Mouse (Mus musculus): ENCODE measurements around the gene Camk2b. TPM values are rescaled to one million over a fixed set of nuclear protein-coding genes. Genes with fewer than 3 reads are reported as not detected.
"Not testable (repeated sequence)": the region's sequence is repeated elsewhere in the genome, so short reads cannot be mapped to it uniquely, and the experiment has no call there.

Camk2b gene
- polyA plus RNA-seq, 1 experiment from 2014 or later, result 2.6 TPM

- Histone ChIP-seq H3K4me3 (no peak overlapping the region), H3K27me3 (no peaks in the 10 kb centered on the region), H3K27ac (no peak overlapping the region), H3K36me3 (no peaks in the 10 kb centered on the region), H3K4me1 (peaks cover 31% of the 10 kb centered on the region), H3K9me3 (no peaks in the 10 kb centered on the region), H3K4me2 (no peak overlapping the region), H3K9ac (no peak overlapping the region)
- ATAC-seq (ENCODE audit: insufficient number of reproducible peaks, low FRiP score, low TSS enrichment, low read depth), result no peak
- 67% methylated on average over 5 of the region's 5 CpGs for WGBS
Observed at GRCm38 (mm10) chr11:5952501-5952900, 113.7 kb downstream of the Camk2b start.

GRCm38 (mm10) chr11:5949586-5950352, 116.4 kb downstream of the Camk2b start, which contains the start of gene Gck:
Gck (minus strand) TSS chr11:5950081.
- ATAC-seq (ENCODE audit: insufficient number of reproducible peaks, low FRiP score, low TSS enrichment, low read depth), result no peak
- H3K4me3 ChIP-seq, result no peak within 1 kb of the TSS
- WGBS, result 69% methylated on average over 8 of the region's 8 CpGs
- H3K4me1 ChIP-seq, result peaks cover 16% of the 10 kb centered on the region
- no peaks in the 10 kb centered on the region for H3K36me3 ChIP-seq
- H3K27ac ChIP-seq, result no peak within 1 kb of the TSS
- H3K27me3 ChIP-seq, result no peaks in the 10 kb centered on the region
- H3K9me3 ChIP-seq, result no peaks in the 10 kb centered on the region
- H3K9ac ChIP-seq, result no peak within 1 kb of the TSS
- H3K4me2 ChIP-seq, result no peak within 1 kb of the TSS

GRCm38 (mm10) chr11:5948546-5949250, 117.5 kb downstream of the Camk2b start:
- Histone ChIP-seq H3K27ac (peak overlapping the region; percentile 22; the same call in 1 of the 2 replicates), H3K4me2 (no peak overlapping the region), H3K9me3 (no peaks in the 10 kb centered on the region), H3K4me1 (peaks cover 16% of the 10 kb centered on the region), H3K36me3 (no peaks in the 10 kb centered on the region), H3K4me3 (no peak overlapping the region), H3K9ac (no peak overlapping the region), H3K27me3 (no peaks in the 10 kb centered on the region)
- WGBS, result 36% methylated on average over 10 of the region's 10 CpGs
- no peak for ATAC-seq (ENCODE audit: insufficient number of reproducible peaks, low FRiP score, low TSS enrichment, low read depth)

- Histone ChIP-seq H3K4me2 (no peak overlapping the region), H3K9me3 (no peaks in the 10 kb centered on the region), H3K4me1 (peaks cover 16% of the 10 kb centered on the region), H3K27ac (no peak overlapping the region), H3K27me3 (no peaks in the 10 kb centered on the region), H3K36me3 (no peaks in the 10 kb centered on the region), H3K4me3 (no peak overlapping the region), H3K9ac (no peak overlapping the region)
- ATAC-seq (ENCODE audit: insufficient number of reproducible peaks, low FRiP score, low TSS enrichment, low read depth), result no peak
- 47% methylated on average over 4 of the region's 4 CpGs for WGBS
Observed at GRCm38 (mm10) chr11:5947796-5948195, 118.4 kb downstream of the Camk2b start.

- Histone ChIP-seq H3K36me3 (no peaks in the 10 kb centered on the region), H3K9ac (no peak overlapping the region), H3K27ac (no peak overlapping the region), H3K27me3 (no peaks in the 10 kb centered on the region), H3K4me3 (no peak overlapping the region), H3K4me2 (no peak overlapping the region), H3K4me1 (peaks cover 16% of the 10 kb centered on the region), H3K9me3 (no peaks in the 10 kb centered on the region)
- 70% methylated on average over 2 of the region's 2 CpGs for WGBS
- no peak for ATAC-seq (ENCODE audit: insufficient number of reproducible peaks, low FRiP score, low TSS enrichment, low read depth)
Observed at GRCm38 (mm10) chr11:5945096-5945495, 121.1 kb downstream of the Camk2b start.

GRCm38 (mm10) chr11:5942966-5943365, 123.2 kb downstream of the Camk2b start:
- H3K27me3 ChIP-seq, result no peaks in the 10 kb centered on the region
- ATAC-seq (ENCODE audit: insufficient number of reproducible peaks, low FRiP score, low TSS enrichment, low read depth), result no peak
- WGBS, result 55% methylated on average over 6 of the region's 6 CpGs

GRCm38 (mm10) chr11:5934531-5934930, 131.6 kb downstream of the Camk2b start:
- not testable (repeated sequence) for H3K4me3 ChIP-seq; ATAC-seq (ENCODE audit: insufficient number of reproducible peaks, low FRiP score, low TSS enrichment, low read depth); H3K36me3 ChIP-seq; H3K9me3 ChIP-seq; H3K4me1 ChIP-seq; H3K27me3 ChIP-seq; H3K27ac ChIP-seq; H3K4me2 ChIP-seq; H3K9ac ChIP-seq
- WGBS, result 91% methylated on average over 11 of the region's 11 CpGs

More at GRCm38 (mm10) chr11:5942966-5943365, 123.2 kb downstream of the Camk2b start:
- Histone ChIP-seq H3K9ac (no peak overlapping the region), H3K4me1 (peaks cover 1% of the 10 kb centered on the region; the same call in 1 of the 2 replicates), H3K27ac (no peak overlapping the region), H3K4me2 (no peak overlapping the region), H3K9me3 (no peaks in the 10 kb centered on the region), H3K36me3 (no peaks in the 10 kb centered on the region), H3K4me3 (no peak overlapping the region)

- not testable (repeated sequence) for H3K27me3 ChIP-seq; H3K36me3 ChIP-seq; H3K4me1 ChIP-seq; ATAC-seq (ENCODE audit: insufficient number of reproducible peaks, low FRiP score, low TSS enrichment, low read depth); H3K4me2 ChIP-seq; H3K4me3 ChIP-seq; H3K9ac ChIP-seq; H3K9me3 ChIP-seq; H3K27ac ChIP-seq
- 80% methylated on average over 6 of the region's 6 CpGs for WGBS
Observed at GRCm38 (mm10) chr11:5931947-5932346, 134.2 kb downstream of the Camk2b start.

- Histone ChIP-seq H3K27ac (no peak overlapping the region), H3K27me3 (no peaks in the 10 kb centered on the region), H3K36me3 (no peaks in the 10 kb centered on the region), H3K4me3 (no peak overlapping the region), H3K4me1 (no peaks in the 10 kb centered on the region), H3K9me3 (no peaks in the 10 kb centered on the region), H3K9ac (no peak overlapping the region), H3K4me2 (no peak overlapping the region)
- no peak for ATAC-seq (ENCODE audit: insufficient number of reproducible peaks, low FRiP score, low TSS enrichment, low read depth)
- 63% methylated on average over 1 of the region's 1 CpGs for WGBS
Observed at GRCm38 (mm10) chr11:5930578-5930977, 135.6 kb downstream of the Camk2b start.

GRCm38 (mm10) chr11:5926696-5927220, 139.4 kb downstream of the Camk2b start:
- Histone ChIP-seq H3K27ac (no peak overlapping the region), H3K36me3 (no peaks in the 10 kb centered on the region), H3K4me1 (no peaks in the 10 kb centered on the region), H3K9ac (no peak overlapping the region), H3K4me2 (no peak overlapping the region), H3K9me3 (no peaks in the 10 kb centered on the region), H3K27me3 (no peaks in the 10 kb centered on the region), H3K4me3 (no peak overlapping the region)
- WGBS, result 80% methylated on average over 3 of the region's 3 CpGs
- no peak for ATAC-seq (ENCODE audit: insufficient number of reproducible peaks, low FRiP score, low TSS enrichment, low read depth)

- no peak overlapping the region for H3K4me3 ChIP-seq
- no peaks in the 10 kb centered on the region for H3K27me3 ChIP-seq
- H3K36me3 ChIP-seq, result no peaks in the 10 kb centered on the region
- H3K27ac ChIP-seq, result no peak overlapping the region
- no peak overlapping the region for H3K4me2 ChIP-seq
- H3K4me1 ChIP-seq, result peaks cover 2% of the 10 kb centered on the region; the same call in 1 of the 2 replicates
- WGBS, result 44% methylated on average over 8 of the region's 8 CpGs
- no peaks in the 10 kb centered on the region for H3K9me3 ChIP-seq
- no peak overlapping the region for H3K9ac ChIP-seq
- no peak for ATAC-seq (ENCODE audit: insufficient number of reproducible peaks, low FRiP score, low TSS enrichment, low read depth)
Observed at GRCm38 (mm10) chr11:5924699-5925098, 141.5 kb downstream of the Camk2b start.

- H3K27me3 ChIP-seq, result no peaks in the 10 kb centered on the region
- H3K4me1 ChIP-seq, result peaks cover 2% of the 10 kb centered on the region; the same call in 1 of the 2 replicates
- no peaks in the 10 kb centered on the region for H3K9me3 ChIP-seq
- H3K4me2 ChIP-seq, result no peak overlapping the region
- H3K36me3 ChIP-seq, result no peaks in the 10 kb centered on the region
- ATAC-seq (ENCODE audit: insufficient number of reproducible peaks, low FRiP score, low TSS enrichment, low read depth), result no peak
- 30% methylated on average over 16 of the region's 17 CpGs for WGBS
- H3K9ac ChIP-seq, result no peak overlapping the region
- no peak overlapping the region for H3K27ac ChIP-seq
- no peak overlapping the region for H3K4me3 ChIP-seq
Observed at GRCm38 (mm10) chr11:5920323-5920960, 145.7 kb downstream of the Camk2b start.

All from limb, embryonic 15.5 days (tissue).